ENCODE assay signal across 8 mouse cellular contexts in genomic region chr13:34077492-34078271, GRCm38 (mm10). TPM values are rescaled to one million over a fixed set of nuclear protein-coding genes. Genes with fewer than 3 reads are reported as not detected.
DNase-seq lines count a peak whose midpoint lies in the region; ATAC-seq and TF ChIP-seq lines count a peak whose summit lies in the region.

Tubb2a (minus strand) TSS chr13:34078007.

- peak within 1 kb of the TSS; percentile 85 for H3K4me3 ChIP-seq in E14TG2a.4 (replicated peaks; ENCODE audit: low read length)
- peak within 1 kb of the TSS; percentile 70 for H3K4me3 ChIP-seq in forebrain, embryonic 12.5 days (replicated peaks)
- peak within 1 kb of the TSS; percentile 95 for H3K4me3 ChIP-seq in heart, embryonic 16.5 days (ENCODE audit: low read length)
- H3K4me3 ChIP-seq in liver, embryonic 14.5 days (ENCODE audit: insufficient read depth in 1 of 2, low read depth in 2 of 2, low read length in 2 of 2): peak within 1 kb of the TSS; percentile 71 to 76
- H3K4me3 ChIP-seq in stomach, embryonic 15.5 days (replicated peaks): peak within 1 kb of the TSS; percentile 73

- H3K27me3 ChIP-seq in E14TG2a.4 (ENCODE audit: insufficient read depth, low read length): peaks cover 9% of the 10 kb centered on the region; the same call in 1 of the 2 replicates
- H3K27me3 ChIP-seq in forebrain, embryonic 12.5 days: peaks cover 12% of the 10 kb centered on the region
- no peaks in the 10 kb centered on the region for H3K27me3 ChIP-seq in heart, embryonic 16.5 days (ENCODE audit: control insufficient read depth, insufficient read depth, low read length)
- no peaks in the 10 kb centered on the region for H3K27me3 ChIP-seq in liver, embryonic 14.5 days (ENCODE audit: control insufficient read depth, insufficient read depth, low read length)
- no peaks in the 10 kb centered on the region for H3K27me3 ChIP-seq in stomach, embryonic 15.5 days (replicated peaks)

- peak; percentile 93 for ATAC-seq in forebrain, embryonic 12.5 days (ENCODE audit: low FRiP score)
- peak; percentile 93 for ATAC-seq in heart, embryonic 16.5 days (replicated peaks; ENCODE audit: extremely low read depth, insufficient read depth, low FRiP score)
- peak; percentile 89 for ATAC-seq in liver, embryonic 14.5 days (ENCODE audit: insufficient read depth)
- ATAC-seq in stomach, embryonic 15.5 days (ENCODE audit: insufficient read depth, low FRiP score, low read depth): peak; percentile 90

- H3K4me1 ChIP-seq in E14TG2a.4 (replicated peaks; ENCODE audit: low read depth, low read length): peaks cover 24% of the 10 kb centered on the region
- peaks cover 30% of the 10 kb centered on the region for H3K4me1 ChIP-seq in forebrain, embryonic 12.5 days
- H3K4me1 ChIP-seq in heart, embryonic 16.5 days (ENCODE audit: control insufficient read depth, insufficient read depth, low read length): peaks cover 14% of the 10 kb centered on the region
- peaks cover 6 to 15% of the 10 kb centered on the region in 2 experiments for H3K4me1 ChIP-seq in liver, embryonic 14.5 days (replicated peaks; ENCODE audit: control insufficient read depth in 2 of 2, insufficient read depth in 2 of 2, low read length in 1 of 2)
- H3K4me1 ChIP-seq in stomach, embryonic 15.5 days: 0 out of 2 replicates have a peak, but pooled peaks cover 16% of the 10 kb centered on the region

- peak within 1 kb of the TSS; percentile 86 for H3K4me2 ChIP-seq in forebrain, embryonic 12.5 days
- peak within 1 kb of the TSS; percentile 96 for H3K4me2 ChIP-seq in heart, embryonic 16.5 days (ENCODE audit: low read depth, low read length)
- peak within 1 kb of the TSS; percentile 92 for H3K4me2 ChIP-seq in liver, embryonic 14.5 days (ENCODE audit: low read depth)
- H3K4me2 ChIP-seq in stomach, embryonic 15.5 days: peak within 1 kb of the TSS; percentile 84

- peak within 1 kb of the TSS; percentile 77 for H3K9ac ChIP-seq in forebrain, embryonic 12.5 days
- peak within 1 kb of the TSS; percentile 95 for H3K9ac ChIP-seq in heart, embryonic 16.5 days (ENCODE audit: low read length)
- peak within 1 kb of the TSS; percentile 84 for H3K9ac ChIP-seq in liver, embryonic 14.5 days (replicated peaks)
- peak within 1 kb of the TSS; percentile 67 for H3K9ac ChIP-seq in stomach, embryonic 15.5 days

- peak; percentile 79 for DNase-seq in c-Kit-positive CD71-positive TER-119-positive erythroid progenitor cells, embryonic 14.5 days (ENCODE audit: low spot score)
- peak; percentile 92 to 96 for DNase-seq in kidney, postnatal 36 days
- peak; percentile 70 to 79 (median 78) for DNase-seq in liver, embryonic 14.5 days (ENCODE audit: low read depth in 3 of 3, low spot score in 3 of 3)
- peak; percentile 90 for DNase-seq in neural tube, embryonic 10.5 days (ENCODE audit: extremely low spot score, low spot score)

- WGBS in forebrain, embryonic 12.5 days: 1% methylated on average over 45 of the region's 45 CpGs
- 1% methylated on average over 45 of the region's 45 CpGs for WGBS in heart, embryonic 16.5 days
- under 1% methylated on average over 45 of the region's 45 CpGs for WGBS in liver, embryonic 14.5 days (ENCODE audit: insufficient replicate concordance)
- WGBS in stomach, embryonic 15.5 days: under 1% methylated on average over 45 of the region's 45 CpGs

- H3K9me3 ChIP-seq in E14TG2a.4 (ENCODE audit: low read length): no peaks in the 10 kb centered on the region
- H3K9me3 ChIP-seq in forebrain, embryonic 12.5 days: no peaks in the 10 kb centered on the region
- no peaks in the 10 kb centered on the region for H3K9me3 ChIP-seq in heart, embryonic 16.5 days (replicated peaks; ENCODE audit: control insufficient read depth, low read length)
- no peaks in the 10 kb centered on the region for H3K9me3 ChIP-seq in liver, embryonic 14.5 days (ENCODE audit: control insufficient read depth, low read length)
- H3K9me3 ChIP-seq in stomach, embryonic 15.5 days: no peaks in the 10 kb centered on the region

- no peak for TF ChIP-seq CTCF in E14TG2a.4 (conservative IDR thresholded peaks at IDR 0.05; ENCODE audit: low read length)
- peak; percentile 61 for TF ChIP-seq CTCF in liver, embryonic 14.5 days (IDR thresholded peaks at IDR 0.05; ENCODE audit: low read depth)

- peaks cover 19% of the 10 kb centered on the region for H3K36me3 ChIP-seq in E14TG2a.4 (ENCODE audit: insufficient read depth, low read length)
- peaks cover 9% of the 10 kb centered on the region for H3K36me3 ChIP-seq in forebrain, embryonic 12.5 days (replicated peaks)
- peaks cover 5% of the 10 kb centered on the region for H3K36me3 ChIP-seq in heart, embryonic 16.5 days (ENCODE audit: control insufficient read depth, insufficient read depth)
- no peaks in the 10 kb centered on the region; the same call in 1 of the 2 replicates for H3K36me3 ChIP-seq in liver, embryonic 14.5 days (replicated peaks; ENCODE audit: control insufficient read depth, insufficient read depth, low read depth)
- H3K36me3 ChIP-seq in stomach, embryonic 15.5 days: 0 out of 2 replicates have a peak, but pooled peaks cover 2% of the 10 kb centered on the region

- H3K27ac ChIP-seq in forebrain, embryonic 12.5 days: peak within 1 kb of the TSS; percentile 63
- H3K27ac ChIP-seq in heart, embryonic 16.5 days (ENCODE audit: low read length): peak within 1 kb of the TSS; percentile 77
- peak within 1 kb of the TSS; percentile 51 for H3K27ac ChIP-seq in liver, embryonic 14.5 days
- peak within 1 kb of the TSS; percentile 57; the same call in 1 of the 2 replicates for H3K27ac ChIP-seq in stomach, embryonic 15.5 days

- no peak for TF ChIP-seq EP300 in liver, embryonic 14.5 days (IDR thresholded peaks at IDR 0.05; ENCODE audit: low read depth)

RNA-seq across cellular contexts. Expression of gene Tubb2a, which starts in this region (rescaled TPM):
- polyA plus RNA-seq in forebrain, embryonic 12.5 days (2016; fragmentation: Nextera tagmentation; extraction: Ambion mirVana): 397 and 403 TPM in 2 replicates
- 166 and 171 TPM in 2 replicates for polyA plus RNA-seq in heart, embryonic 16.5 days (2015; fragmentation: Nextera tagmentation; extraction: Ambion mirVana)
- polyA plus RNA-seq in liver, embryonic 14.5 days (2012; rRNA removed): 70.6 and 74.3 TPM in 2 replicates
- 44.5 and 53.7 TPM in 2 replicates for polyA plus RNA-seq in liver, embryonic 14.5 days (2014; fragmentation: Nextera tagmentation; extraction: Ambion mirVana)
- 182 and 192 TPM in 2 replicates for polyA plus RNA-seq in stomach, embryonic 15.5 days (2015; fragmentation: Nextera tagmentation; extraction: Ambion mirVana)

Comparison
In these comparisons a context has a peak if more than half of its experiments do, and no peak if none do; other contexts are left out.
1. Peak in every context shown above with its lines: DNase-seq, ATAC-seq, H3K4me3 ChIP-seq and H3K27ac ChIP-seq.